Mouse (Mus musculus) v-Abl transformed pro-B cells (cell line): ENCODE results near the gene Ylpm1.

Source experiments
- in situ Hi-C, 2 experiments: fragments of 400-800 bp; cut with MboI; formaldehyde crosslinking; loops; one replicate each; pipeline ENCODE4 v1.15.1; 2025; ENCODE audit not compliant: unreplicated experiment in 2 of 2

Gene Ylpm1

DNA sequence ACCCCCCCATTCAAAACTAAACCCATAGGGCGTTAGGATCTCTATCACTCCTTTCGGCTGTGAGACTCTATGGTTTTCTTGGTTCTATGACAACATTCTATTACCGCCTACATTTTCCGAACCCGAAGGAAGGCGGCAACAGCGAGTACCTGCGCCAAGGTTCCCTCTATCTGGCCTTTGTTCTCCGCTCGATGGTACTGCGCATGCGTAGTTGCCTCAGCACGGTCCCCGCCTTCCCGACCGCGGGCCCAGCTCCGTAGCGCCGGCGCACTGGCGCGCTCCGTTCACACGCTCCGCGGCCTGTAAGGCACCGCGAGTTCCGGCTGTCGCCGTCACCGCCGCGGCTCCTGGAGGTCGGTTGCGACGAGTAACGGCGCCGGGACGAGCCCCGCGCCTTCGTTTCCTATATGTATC is at the start of gene Ylpm1:
Ylpm1 (plus strand) TSS at position 239 of the 414 bp plus-strand sequence.
- in situ Hi-C loops, result no loop called here

DNA sequence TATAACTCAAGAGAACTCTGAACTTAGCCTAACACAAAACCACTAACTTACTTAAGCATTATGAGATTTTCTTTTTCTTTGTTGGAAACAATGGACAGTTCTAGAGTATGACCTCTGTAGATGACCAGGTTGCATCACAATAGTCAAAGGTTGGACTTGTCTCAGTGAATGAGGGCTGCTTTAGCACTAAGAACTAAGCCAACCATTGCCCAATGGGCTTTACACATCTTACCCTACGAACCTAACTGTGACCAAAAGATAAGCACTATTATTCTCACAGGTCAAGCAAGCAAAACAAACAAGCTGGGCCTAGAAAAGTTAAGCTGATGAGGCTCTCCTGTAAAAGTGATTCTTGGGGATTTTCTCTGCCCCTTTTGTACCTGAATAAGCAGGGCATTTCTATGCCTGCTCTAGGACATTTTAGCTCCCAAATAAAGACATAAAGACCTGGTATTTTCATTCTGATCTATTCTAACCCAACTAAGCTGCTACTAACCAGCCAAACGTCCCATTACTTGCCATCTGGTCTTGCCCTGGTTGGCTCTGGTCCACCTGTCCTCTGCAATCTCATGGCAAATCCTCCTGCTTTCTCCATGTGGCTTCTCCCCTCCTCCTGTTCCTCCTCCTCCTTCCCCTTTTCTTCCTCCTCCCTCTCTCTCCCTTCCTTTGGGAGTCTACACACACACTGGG is 48.1 kb upstream of the Ylpm1 start:
- in situ Hi-C loops, result loop anchor here (25.0 kb wide), 2 partner anchors 364 to 1261 kb away; partner anchors contain the start of gene Psen1 (in 1 of the 2)

DNA sequence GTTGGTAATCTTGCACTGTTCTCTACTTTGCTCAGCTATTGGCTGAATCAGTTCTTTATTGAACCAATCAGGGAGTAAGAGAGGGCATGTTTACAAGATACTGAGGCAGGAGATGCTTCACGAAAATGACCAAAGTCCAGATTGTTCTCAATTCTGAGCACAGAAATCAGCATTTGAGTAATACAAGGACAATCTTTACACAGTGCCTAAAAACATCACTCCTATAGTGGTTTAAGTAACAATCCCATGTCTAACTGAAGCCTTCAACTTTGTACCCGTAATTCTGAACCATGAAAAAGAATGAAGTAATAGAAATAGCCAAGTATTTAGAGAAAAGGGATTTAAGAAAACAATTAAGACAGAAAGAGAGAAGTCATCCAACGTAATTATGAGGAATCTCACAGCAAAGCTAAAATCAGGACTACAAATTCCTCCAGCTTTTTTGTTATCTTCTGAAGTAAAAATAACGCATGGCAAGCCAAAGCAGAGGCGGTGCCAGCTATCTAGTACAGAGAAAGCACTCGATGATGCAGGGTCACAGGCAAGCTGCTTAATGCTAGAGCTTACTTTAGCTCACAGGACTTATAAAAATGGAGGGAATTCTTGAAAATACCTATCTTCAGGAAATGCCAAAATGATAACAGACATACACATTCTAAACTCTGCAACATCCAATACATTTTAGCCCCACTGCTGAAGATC is 47.4 kb upstream of the Ylpm1 start:
- in situ Hi-C loops, result loop anchor here (25.0 kb wide), 2 partner anchors 364 to 1261 kb away; partner anchors contain the start of gene Psen1 (in 1 of the 2)

GRCm38 (mm10) chr12:84950763-84951162 is 45.4 kb upstream of the Ylpm1 start:
- in situ Hi-C loops, result no loop called here

GRCm38 (mm10) chr12:84951531-84951930 is 44.6 kb upstream of the Ylpm1 start:
- in situ Hi-C loops, result no loop called here

DNA sequence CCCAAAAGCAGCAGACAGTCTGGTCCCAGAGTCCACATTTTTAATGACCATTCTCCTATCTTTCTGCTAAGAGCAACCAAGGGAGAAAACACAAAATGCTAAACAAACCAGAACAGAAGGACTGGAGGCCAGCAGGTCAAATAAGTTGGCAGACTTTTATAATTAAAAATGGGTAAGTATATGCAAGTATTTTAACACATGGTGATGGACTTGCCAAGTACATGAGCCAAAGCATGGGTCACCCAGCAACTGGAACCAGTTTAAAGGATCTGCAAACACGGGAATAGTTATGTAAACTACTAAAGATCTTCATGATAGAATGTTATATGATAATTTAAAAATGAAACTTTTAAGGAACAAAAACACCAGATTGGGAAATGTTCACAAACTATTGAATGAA is 43.8 kb upstream of the Ylpm1 start:
- in situ Hi-C loops, result no loop called here

- in situ Hi-C loops, result no loop called here
Observed at GRCm38 (mm10) chr12:84956317-84956716, 39.8 kb upstream of the Ylpm1 start.

DNA sequence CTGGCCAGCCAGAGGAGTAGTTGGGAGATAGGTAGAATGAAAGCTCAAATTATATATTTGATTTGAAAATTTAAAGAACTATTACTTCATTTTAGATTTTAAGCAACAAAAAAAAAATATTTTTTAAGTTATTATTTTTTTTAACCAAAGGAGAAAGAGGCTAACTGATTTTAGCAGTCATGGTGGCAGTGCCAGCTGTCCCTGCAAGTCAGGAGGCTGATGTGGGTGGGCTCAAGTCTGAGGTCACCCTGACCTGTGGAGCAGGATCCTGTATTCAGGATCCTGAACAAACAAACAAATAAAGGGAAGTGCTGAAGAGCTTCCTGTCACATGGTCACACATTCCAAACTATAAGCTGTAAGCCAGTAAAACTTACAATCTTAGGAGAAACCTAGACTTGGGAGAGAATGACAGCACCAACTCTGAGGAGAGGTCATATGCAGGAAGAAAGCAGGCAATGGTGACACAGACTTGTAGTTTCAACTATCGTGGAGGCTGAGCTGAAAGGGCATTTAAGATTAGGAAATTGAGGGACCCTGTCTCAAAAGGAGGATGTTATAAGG is 37.2 kb upstream of the Ylpm1 start:
- in situ Hi-C loops, result no loop called here

DNA sequence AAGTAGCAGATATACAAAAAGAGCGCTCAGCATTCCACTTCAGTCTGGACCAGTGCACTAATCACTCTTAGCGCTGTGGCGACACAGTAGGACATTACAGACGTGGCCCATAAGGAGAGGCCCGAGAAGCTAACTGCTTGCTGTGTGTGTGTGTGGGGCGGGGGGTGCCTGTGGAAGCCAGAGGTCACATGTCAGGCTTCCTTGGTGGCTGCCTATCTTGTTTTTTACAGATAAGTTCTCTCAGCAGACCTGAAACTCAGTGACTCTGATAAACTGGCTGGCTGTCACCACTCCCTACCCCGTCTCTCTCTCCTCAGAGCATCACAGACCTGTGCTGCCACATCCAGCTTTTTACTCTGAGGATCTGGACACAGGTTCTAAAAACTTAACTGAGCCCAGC is 33.5 kb upstream of the Ylpm1 start:
- in situ Hi-C loops, result no loop called here

DNA sequence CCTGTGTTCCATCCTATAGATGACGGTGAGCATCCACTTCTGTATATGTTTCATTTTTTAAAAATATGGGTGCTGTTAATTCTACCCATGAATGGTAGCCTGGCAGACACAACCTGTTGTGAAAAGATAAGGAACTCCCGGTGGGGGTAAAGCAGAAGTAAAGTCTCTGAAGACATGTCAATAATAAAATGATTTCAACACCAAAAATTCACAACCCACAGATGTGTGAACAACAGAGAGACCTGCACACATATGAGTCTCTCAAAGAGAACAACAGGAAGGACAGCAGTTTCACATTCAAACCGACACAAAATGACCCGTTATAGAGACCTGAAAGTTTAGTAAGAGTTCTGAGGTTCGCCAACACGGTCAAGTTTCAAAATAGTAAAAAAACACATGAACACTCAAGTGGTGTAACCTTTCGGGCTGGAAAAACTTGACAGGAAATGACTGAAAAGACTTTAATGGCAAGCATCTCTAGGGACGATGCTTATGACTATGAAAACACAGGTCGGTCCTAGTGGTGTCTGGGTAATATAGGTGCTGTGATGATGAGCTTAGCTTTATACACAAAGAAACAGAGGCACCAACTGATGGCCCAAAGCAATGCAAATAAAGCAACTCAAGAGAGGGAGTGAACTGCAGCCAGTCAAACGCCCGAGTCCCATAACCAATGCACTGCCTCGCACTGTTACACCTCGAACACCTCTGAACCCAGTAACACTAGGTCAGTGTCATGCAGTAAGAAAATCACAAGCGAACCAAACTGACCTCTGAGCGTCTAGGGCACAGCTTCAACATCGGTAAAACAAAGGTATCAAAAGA is 27.1 kb upstream of the Ylpm1 start:
- in situ Hi-C loops, result no loop called here

GRCm38 (mm10) chr12:84969656-84970427 is 26.3 kb upstream of the Ylpm1 start:
- in situ Hi-C loops, result no loop called here

- in situ Hi-C loops, result no loop called here
Observed at GRCm38 (mm10) chr12:84970428-84971096, 25.6 kb upstream of the Ylpm1 start, which contains the start of the genes Fcf1 and Arel1. TSS of gene Fcf1 (plus strand) at chr12:84970897. TSS of gene Arel1 (minus strand) at chr12:84970900.

- in situ Hi-C loops, result no loop called here
Observed at GRCm38 (mm10) chr12:84979264-84979862, 16.8 kb upstream of the Ylpm1 start.

GRCm38 (mm10) chr12:84989456-84989855 is 6.7 kb upstream of the Ylpm1 start:
- in situ Hi-C loops, result no loop called here

GRCm38 (mm10) chr12:84995112-84995761 is 884 bp upstream of the Ylpm1 start:
- in situ Hi-C loops, result no loop called here

- in situ Hi-C loops, result no loop called here
Observed at GRCm38 (mm10) chr12:84996501-84997398, 629 bp downstream of the Ylpm1 start.

- in situ Hi-C loops, result no loop called here
Observed at GRCm38 (mm10) chr12:84999053-84999452, 2.9 kb downstream of the Ylpm1 start.

- in situ Hi-C loops, result no loop called here
Observed at GRCm38 (mm10) chr12:85006206-85006605, 10.1 kb downstream of the Ylpm1 start.
